In the genomic region with DNA sequence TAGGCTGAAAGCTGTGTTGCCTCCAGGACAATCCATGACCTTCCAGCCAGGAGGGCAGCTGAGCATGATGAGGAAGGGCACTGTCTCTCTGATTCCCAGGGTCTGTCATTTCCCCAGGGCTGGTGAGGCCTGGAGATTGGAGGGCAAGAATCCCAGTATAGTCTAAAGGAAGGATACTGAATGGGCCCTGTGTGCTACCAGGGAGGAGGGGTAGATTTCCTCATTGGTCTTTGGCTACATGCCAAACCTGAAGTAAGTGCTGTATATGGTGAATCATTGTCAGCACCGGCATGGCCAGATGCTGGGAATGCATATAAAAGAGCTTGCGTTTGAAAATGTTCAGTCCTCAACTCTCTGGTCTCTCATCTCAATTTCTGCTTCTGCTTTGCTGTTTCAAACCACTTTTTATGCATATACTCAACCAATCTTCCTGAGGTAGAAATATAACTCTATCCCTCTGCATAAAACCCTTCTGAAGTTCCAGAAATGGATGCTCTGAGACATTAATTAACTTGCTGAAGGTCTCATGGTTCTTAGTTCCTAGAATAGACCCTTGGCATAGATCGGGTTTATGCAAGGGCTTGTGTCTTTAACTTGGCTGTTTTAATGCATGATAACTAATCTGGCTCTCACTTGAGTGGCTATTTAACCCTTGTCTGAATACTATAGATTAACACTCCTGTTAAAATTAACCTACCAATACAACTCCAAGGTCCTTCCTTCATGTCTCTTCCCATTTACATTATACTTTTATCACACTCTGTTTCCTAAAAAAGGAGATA, we compare ENCODE assay signal across 14 mouse cellular contexts.
A peak's percentile ranks its signal among the peaks of the same experiment; 100 is the strongest.
DNase-seq lines count a peak whose midpoint lies in the region; ATAC-seq and TF ChIP-seq lines count a peak whose summit lies in the region.
"Had no signal": no experiment of that assay in that cellular context is flagged by ENCODE, and none has a peak within 500 bp of the region (broad histone marks: within the 10 kb centered on the region; RNA-seq: fewer than 3 reads in every experiment).

No protein-coding gene starts in this region.

- no peaks in the 10 kb centered on the region for H3K9me3 ChIP-seq in midbrain, embryonic 12.5 days
- no peaks in the 10 kb centered on the region for H3K9me3 ChIP-seq in midbrain, embryonic 14.5 days (ENCODE audit: control insufficient read depth, low read length)
- H3K9me3 ChIP-seq in intestine, embryonic 16.5 days (ENCODE audit: control insufficient read depth, low read length) = no peaks in the 10 kb centered on the region
- H3K9me3 ChIP-seq: embryonic facial prominence, embryonic 12.5 days; lung, embryonic 15.5 days; megakaryocyte, embryonic 14.5 days; stomach, embryonic 15.5 days had no signal

- ATAC-seq in midbrain, embryonic 12.5 days (ENCODE audit: low FRiP score, low read depth) = 0 out of 2 replicates have a peak, but pooled peaks have one; percentile 54
- no peak for ATAC-seq in midbrain, embryonic 14.5 days (ENCODE audit: low FRiP score, low TSS enrichment)
- ATAC-seq in intestine, embryonic 16.5 days = peak; percentile 68
- ATAC-seq: CD4-positive, CD25-positive, alpha-beta regulatory T cell, adult 4 months had no signal

- H3K4me1 ChIP-seq in midbrain, embryonic 12.5 days = no peaks in the 10 kb centered on the region
- H3K4me1 ChIP-seq in midbrain, embryonic 14.5 days (ENCODE audit: control insufficient read depth, insufficient read depth, low read length) = no peaks in the 10 kb centered on the region
- H3K4me1 ChIP-seq in intestine, embryonic 16.5 days (ENCODE audit: control insufficient read depth, insufficient read depth, low read length) = no peaks in the 10 kb centered on the region
- H3K4me1 ChIP-seq: embryonic facial prominence, embryonic 12.5 days; lung, embryonic 15.5 days; megakaryocyte, embryonic 14.5 days; stomach, embryonic 15.5 days had no signal

- H3K36me3 ChIP-seq in midbrain, embryonic 12.5 days = no peaks in the 10 kb centered on the region
- no peaks in the 10 kb centered on the region for H3K36me3 ChIP-seq in midbrain, embryonic 14.5 days (ENCODE audit: control insufficient read depth, insufficient read depth, low read length)
- no peaks in the 10 kb centered on the region for H3K36me3 ChIP-seq in intestine, embryonic 16.5 days (ENCODE audit: control insufficient read depth, insufficient read depth, low read length)
- H3K36me3 ChIP-seq: embryonic facial prominence, embryonic 12.5 days; lung, embryonic 15.5 days; stomach, embryonic 15.5 days had no signal

- no peak overlapping the region for H3K9ac ChIP-seq in midbrain, embryonic 12.5 days (replicated peaks)
- no peak overlapping the region for H3K9ac ChIP-seq in midbrain, embryonic 14.5 days (replicated peaks; ENCODE audit: low read length)
- no peak overlapping the region for H3K9ac ChIP-seq in intestine, embryonic 16.5 days (ENCODE audit: low read depth, low read length)
- H3K9ac ChIP-seq: embryonic facial prominence, embryonic 12.5 days; lung, embryonic 15.5 days; stomach, embryonic 15.5 days had no signal

- no peak overlapping the region for H3K27ac ChIP-seq in midbrain, embryonic 12.5 days (replicated peaks)
- no peak overlapping the region for H3K27ac ChIP-seq in midbrain, embryonic 14.5 days (replicated peaks; ENCODE audit: low read depth, low read length)
- no peak overlapping the region for H3K27ac ChIP-seq in intestine, embryonic 16.5 days (ENCODE audit: low read length)
- H3K27ac ChIP-seq: embryonic facial prominence, embryonic 12.5 days; lung, embryonic 15.5 days; stomach, embryonic 15.5 days had no signal

- H3K4me3 ChIP-seq in midbrain, embryonic 12.5 days = no peak overlapping the region
- H3K4me3 ChIP-seq in midbrain, embryonic 14.5 days (replicated peaks; ENCODE audit: low read depth, low read length) = no peak overlapping the region
- H3K4me3 ChIP-seq in intestine, embryonic 16.5 days (ENCODE audit: low read length) = no peak overlapping the region
- H3K4me3 ChIP-seq: embryonic facial prominence, embryonic 12.5 days; lung, embryonic 15.5 days; megakaryocyte, embryonic 14.5 days; stomach, embryonic 15.5 days had no signal

- H3K4me2 ChIP-seq in midbrain, embryonic 12.5 days (replicated peaks) = no peak overlapping the region
- H3K4me2 ChIP-seq in midbrain, embryonic 14.5 days (ENCODE audit: low read length) = no peak overlapping the region
- H3K4me2 ChIP-seq in intestine, embryonic 16.5 days (ENCODE audit: low read depth, low read length) = no peak overlapping the region
- H3K4me2 ChIP-seq: embryonic facial prominence, embryonic 12.5 days; lung, embryonic 15.5 days; stomach, embryonic 15.5 days had no signal

- TF ChIP-seq CTCF in brain, embryonic 14.5 days (IDR thresholded peaks at IDR 0.05; ENCODE audit: borderline replicate concordance, extremely low read depth, insufficient read depth, insufficient read length) = no peak

- DNase-seq in frontal cortex, postnatal 36 days (ENCODE audit: low spot score in 2 of 2) = peak; percentile 0 to 1
- no peak for DNase-seq in frontal cortex, postnatal 25 days (ENCODE audit: low spot score in 2 of 2)
- DNase-seq in midbrain, embryonic 14.5 days = no peak
- peak; percentile 47 for DNase-seq in brain, embryonic 14.5 days (ENCODE audit: low read depth)
- no peak for DNase-seq in spleen, adult 12 weeks (ENCODE audit: low spot score)
- DNase-seq: cerebellum, adult 9-11 months; thymus, postnatal 25 days had no signal

- TF ChIP-seq POLR2A in brain, embryonic 14.5 days (IDR thresholded peaks at IDR 0.05; ENCODE audit: borderline replicate concordance, extremely low read depth, insufficient read depth, insufficient read length, poor library complexity, severe bottlenecking) = no peak

- 79% methylated on average over 3 of the region's 3 CpGs for WGBS in midbrain, embryonic 12.5 days
- WGBS in midbrain, embryonic 14.5 days = 72% methylated on average over 3 of the region's 3 CpGs
- WGBS in intestine, embryonic 16.5 days = 48% methylated on average over 3 of the region's 3 CpGs

- no peaks in the 10 kb centered on the region for H3K27me3 ChIP-seq in midbrain, embryonic 12.5 days
- H3K27me3 ChIP-seq in midbrain, embryonic 14.5 days (ENCODE audit: control insufficient read depth, insufficient read depth, low read length) = no peaks in the 10 kb centered on the region
- no peaks in the 10 kb centered on the region for H3K27me3 ChIP-seq in intestine, embryonic 16.5 days (replicated peaks; ENCODE audit: control insufficient read depth, insufficient read depth, low read length)
- H3K27me3 ChIP-seq: embryonic facial prominence, embryonic 12.5 days; lung, embryonic 15.5 days; megakaryocyte, embryonic 14.5 days; stomach, embryonic 15.5 days had no signal

Comparison
In these comparisons a context has a peak if more than half of its experiments do, and no peak if none do; other contexts are left out.
1. DNase-seq: peak in frontal cortex, postnatal 36 days (2 of 2) and brain, embryonic 14.5 days (single experiment); none in frontal cortex, postnatal 25 days (0 of 2), midbrain, embryonic 14.5 days (single experiment) and spleen, adult 12 weeks (single experiment).